Mouse (Mus musculus): ENCODE results near the gene Ppp1r14b.
A peak's percentile ranks its signal among the peaks of the same experiment; 100 is the strongest.

Ppp1r14b gene

DNA sequence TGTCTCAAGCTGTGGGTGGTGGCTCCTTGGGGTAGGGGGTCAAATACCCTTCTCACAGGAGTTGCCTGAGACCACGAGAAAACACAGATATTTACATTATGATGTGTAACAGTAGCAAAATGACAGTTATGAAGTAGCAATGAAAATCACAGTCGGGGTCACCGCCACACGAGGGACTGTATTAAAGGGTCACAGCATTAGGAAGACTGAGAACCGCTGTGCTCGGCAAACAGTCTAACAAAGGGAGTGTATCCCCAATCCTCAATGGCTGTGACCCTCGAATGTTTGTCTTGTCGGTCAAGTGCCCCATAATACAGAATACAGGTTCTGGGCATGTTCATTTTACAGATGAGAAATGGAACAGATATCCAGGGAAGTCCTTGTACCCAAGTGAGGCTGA is 19.2 kb downstream of the Ppp1r14b start:
- DNase-seq (ENCODE audit: low spot score) = no peak

- no peak for DNase-seq (ENCODE audit: low spot score)
These were observed 19.7 kb downstream of the Ppp1r14b start for GRCm38 (mm10) chr19:6994489-6994888.

DNA sequence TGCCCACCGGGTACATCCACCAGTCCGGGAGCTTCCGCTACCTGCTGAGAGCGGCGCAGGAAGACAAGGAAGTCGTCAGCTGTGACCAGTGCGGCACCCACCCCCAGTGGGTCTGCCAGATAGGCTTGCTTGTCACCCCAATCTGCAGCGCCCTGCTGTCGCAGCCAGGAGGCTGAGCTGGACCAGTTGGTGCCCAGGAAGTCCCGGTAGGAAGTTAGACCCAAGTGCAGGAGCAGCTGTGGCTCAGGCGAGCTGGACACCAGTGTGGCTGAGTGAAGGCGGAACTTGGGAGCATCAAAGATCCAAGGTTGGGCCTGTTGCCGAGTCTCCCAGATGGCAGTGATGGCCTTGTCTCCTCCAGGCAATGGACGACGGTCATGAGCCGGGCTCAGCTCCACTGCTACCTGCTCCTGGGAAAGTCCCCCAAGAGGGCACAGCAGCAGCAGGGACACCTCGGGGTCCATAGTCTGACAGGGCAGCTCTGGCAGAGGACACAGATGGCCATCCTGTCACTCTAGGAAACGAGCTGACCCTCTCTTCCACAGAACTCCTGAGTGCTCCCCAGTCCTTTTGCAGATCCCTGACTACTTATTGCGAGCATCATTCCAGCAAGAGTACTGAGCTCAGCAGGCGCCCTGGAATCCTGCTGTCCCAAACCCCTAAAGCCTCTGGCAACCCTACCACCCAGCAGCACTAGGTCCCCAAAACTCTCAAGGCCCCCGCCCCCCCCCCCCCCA is 20.7 kb downstream of the Ppp1r14b start:
- DNase-seq (ENCODE audit: low spot score) = no peak

DNA sequence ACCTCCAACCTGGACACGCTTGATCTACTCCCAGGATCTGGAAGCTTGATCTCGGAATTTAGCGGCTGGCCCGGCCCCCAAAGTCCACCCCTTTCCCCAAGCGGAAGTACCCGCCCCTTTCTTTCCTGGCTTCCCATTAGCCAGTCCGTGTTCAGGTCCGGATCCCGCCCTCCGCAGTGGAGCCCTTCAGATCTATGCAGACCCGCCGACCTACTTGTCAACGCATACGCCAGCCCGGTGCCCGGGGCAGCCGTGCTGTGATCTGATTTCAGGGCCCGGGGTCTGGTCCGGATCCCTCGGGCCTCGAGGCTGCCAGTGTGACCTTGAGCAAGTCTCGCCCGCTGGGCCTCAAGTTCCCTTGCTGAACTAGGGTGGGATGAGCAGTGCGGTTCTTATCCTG is 21.2 kb downstream of the Ppp1r14b start, which contains the start of the genes Nudt22 and Trpt1:
TSS of gene Nudt22 (minus strand) at position 112 of the 400 bp plus-strand sequence.
TSS of gene Trpt1 (plus strand) at position 126 of the 400 bp plus-strand sequence.
- peak; percentile 89 for DNase-seq (ENCODE audit: low spot score)

DNA sequence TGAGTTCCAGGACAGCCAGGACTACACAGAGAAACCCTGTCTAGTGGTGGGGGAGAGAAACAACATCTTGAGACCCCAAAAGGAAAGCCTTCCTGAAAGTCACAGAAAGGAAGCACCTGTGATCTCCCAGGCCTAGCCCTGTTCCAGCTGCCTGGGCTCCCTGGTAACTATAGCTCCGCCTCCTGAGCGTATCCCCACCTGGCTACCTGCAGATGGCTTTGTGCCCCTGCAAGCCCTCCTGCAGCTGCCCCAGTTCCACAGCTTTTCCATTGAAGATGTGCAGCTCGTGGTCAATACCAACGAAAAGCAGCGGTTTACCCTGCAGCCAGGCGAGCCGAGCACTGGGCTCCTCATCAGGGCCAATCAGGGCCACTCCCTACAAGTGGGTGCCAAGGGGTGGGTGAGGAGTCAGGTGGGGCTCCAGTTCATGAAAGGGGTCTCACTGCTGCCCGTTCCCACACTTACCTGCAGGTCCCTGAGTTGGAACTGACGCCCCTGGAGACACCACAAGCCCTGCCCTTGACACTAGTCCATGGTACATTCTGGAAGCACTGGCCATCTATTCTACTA is 23.0 kb downstream of the Ppp1r14b start:
- no peak for DNase-seq (ENCODE audit: low spot score)

GRCm38 (mm10) chr19:6999360-7000063 is 24.7 kb downstream of the Ppp1r14b start:
- DNase-seq (ENCODE audit: low spot score) = no peak

DNA sequence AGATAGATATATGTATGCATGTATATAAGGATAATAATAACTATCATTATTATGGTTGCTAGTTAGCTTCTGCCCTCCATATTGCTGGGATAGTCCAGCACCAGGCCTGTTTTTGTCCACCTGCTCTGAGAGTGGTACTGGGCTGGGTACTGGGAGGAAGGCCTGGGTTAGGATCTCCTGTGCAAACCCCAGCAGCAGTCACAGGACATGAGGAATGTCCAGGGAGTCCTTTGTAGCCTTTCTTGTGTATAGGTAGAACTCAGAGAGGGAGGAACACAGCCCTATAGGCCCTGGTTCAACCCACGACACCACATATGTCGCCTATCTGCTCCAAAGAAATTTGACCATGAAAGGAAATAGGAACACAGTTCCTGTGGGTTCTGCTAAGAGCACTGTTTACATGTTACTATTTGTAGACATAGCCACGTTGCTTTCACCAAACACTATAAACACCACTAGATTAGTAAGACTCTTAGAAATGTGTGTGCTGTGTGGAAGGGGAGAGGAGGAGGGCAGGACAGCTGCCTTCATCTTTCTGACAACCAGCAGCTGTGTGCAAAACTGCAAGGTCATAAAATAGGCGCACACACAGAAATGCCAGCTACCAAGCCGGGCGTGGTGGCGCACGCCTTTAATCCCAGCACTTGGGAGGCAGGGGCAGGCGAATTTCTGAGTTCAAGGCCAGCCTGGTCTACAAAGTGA is 32.3 kb downstream of the Ppp1r14b start:
- DNase-seq (ENCODE audit: low spot score) = no peak

DNA sequence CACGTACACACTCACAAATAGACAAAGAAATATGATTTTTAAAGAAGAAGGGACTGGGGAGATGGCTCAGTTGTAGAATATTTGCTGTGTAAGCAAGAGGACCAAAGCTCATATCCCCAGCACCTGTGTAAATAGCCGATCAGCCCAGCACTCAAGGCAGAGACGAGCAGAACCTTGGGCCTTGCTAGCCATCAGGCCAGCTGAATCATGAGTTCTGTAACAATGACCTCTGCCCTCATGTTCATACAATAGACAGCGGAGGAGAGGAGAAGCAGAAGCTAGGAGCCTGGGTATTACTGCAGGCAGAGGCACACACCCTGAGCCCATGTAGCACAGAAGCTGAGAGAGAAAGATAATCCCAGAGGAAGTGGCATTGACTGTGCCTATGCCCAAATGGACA is 37.7 kb downstream of the Ppp1r14b start:
- DNase-seq (ENCODE audit: low spot score) = peak; percentile 73

DNA sequence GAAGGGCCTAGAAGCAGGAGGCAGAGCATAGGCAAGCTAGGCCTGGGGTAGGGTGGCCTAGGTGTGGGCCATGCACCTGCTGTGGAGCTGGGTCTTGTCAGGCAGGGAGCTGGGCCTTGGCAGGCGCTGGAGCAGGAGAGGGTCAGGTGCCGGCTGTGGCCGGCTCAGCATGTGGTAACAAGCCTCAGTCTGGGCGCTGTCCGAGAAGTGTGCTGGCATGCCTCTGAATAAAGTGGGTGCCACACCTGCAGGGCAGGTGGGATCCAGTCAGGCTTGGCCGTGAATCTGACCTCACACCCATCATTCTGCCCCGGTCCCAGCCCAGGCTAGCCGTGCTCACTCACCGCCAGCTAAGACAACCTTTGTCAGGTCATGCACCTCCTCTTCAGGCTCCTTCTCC is 39.2 kb downstream of the Ppp1r14b start:
- no peak for DNase-seq (ENCODE audit: low spot score)

- no peak for DNase-seq (ENCODE audit: low spot score)
These were observed 39.8 kb downstream of the Ppp1r14b start for GRCm38 (mm10) chr19:7014481-7015135.

DNA sequence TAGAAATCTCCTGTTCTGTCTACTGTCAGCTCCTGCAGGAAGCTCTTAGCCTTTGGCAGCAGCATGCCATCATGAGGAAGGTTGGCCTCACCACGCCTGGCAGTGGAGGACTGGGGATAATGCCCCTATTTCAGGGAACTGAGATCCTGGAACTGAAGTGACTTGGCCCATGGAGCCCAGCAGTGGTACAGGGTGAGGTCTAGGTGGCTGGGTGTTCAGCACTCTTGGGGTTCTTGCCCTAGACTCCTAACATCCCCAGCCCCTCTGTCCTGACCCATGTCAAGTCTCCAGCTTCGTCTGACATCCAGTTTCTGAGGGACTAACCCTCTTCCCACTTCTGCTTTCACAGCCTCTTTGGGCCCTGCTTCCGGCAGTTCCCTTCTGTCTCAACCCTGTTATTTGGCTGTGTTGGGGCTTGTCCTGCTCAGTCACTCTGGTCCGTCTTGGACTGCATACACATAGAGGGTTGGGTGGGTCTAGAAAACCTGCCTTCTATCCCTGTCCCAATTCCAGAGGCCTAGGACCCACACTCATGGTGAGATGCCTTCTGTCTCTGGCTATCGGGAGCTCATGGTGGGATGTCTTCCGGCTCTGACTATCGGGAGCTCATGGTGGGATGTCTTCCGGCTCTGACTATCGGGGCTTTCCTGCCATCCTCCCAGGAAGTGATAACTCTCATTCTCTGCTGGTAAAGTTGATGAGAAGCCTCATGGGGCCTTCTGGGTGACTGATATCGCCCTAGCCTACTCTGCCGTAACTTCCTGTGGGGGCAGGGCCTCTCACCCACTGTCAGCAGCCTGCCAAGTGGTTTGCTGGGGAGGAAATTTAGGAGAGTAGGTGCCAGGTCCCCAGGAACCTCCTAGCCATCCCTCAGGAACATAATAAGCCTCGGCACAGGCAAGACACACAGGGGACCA is 43.0 kb downstream of the Ppp1r14b start:
- DNase-seq (ENCODE audit: low spot score) = no peak

DNA sequence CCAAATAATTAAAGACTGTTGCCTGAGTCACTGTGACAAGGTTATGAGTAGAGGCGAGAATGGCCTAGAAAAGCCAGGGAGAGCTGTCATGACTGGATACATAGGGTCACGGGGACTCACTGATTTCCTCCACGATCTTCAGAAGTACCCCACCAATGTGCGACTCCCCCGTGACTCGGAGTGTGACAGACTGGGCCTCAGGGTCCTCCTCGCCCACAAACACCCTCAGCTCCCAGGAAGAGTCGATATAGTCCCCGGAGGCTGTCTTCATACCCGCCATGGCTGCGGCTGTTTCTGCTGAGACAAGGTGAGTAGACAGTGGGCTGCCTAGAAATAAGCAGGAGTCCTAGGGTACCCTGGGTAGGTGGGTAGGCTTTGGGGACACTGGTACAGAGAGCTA is 43.8 kb downstream of the Ppp1r14b start:
- DNase-seq (ENCODE audit: low spot score) = no peak

DNA sequence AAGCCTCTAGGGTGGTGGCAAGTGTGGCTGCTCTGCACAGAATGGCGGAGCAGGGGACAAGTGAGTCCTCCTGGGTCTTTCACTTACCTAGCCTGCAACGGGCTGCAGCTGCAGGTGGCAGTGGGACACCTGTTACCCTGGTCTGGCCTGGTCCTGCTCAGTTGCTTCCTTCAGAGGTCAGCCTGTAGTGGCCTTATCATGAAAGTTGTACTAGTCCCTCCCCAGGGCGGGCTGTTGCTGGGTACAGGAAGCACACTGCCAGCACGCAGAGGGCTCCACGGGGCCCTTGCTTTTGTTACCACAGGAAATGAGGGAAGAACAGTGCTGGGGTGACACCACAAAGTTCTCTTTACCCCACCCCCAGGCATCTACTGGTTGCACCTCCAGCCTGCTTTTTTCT is 44.4 kb downstream of the Ppp1r14b start, which contains the start of gene Fermt3:
TSS of gene Fermt3 (minus strand) at position 279 of the 400 bp plus-strand sequence.
- DNase-seq (ENCODE audit: low spot score) = no peak

- DNase-seq (ENCODE audit: low spot score) = no peak
These were observed 45.5 kb downstream of the Ppp1r14b start for GRCm38 (mm10) chr19:7020224-7020641.

All from yolk sac, embryonic 10.5 days (tissue).